Mouse (Mus musculus): ENCODE results near the gene Slc25a3. TPM values are rescaled to one million over a fixed set of nuclear protein-coding genes. Genes with fewer than 3 reads are reported as not detected.

Slc25a3 gene
- 602 and 803 TPM in 2 replicates for polyA plus RNA-seq (2016; fragmentation: Nextera tagmentation; extraction: Ambion mirVana)

- peak; percentile 98 for DNase-seq (ENCODE audit: low spot score)
- Histone ChIP-seq H3K36me3 (peaks cover 31% of the 10 kb centered on the region), H3K9me3 (no peaks in the 10 kb centered on the region), H3K27ac (peak within 1 kb of the TSS; percentile 100), H3K4me1 (peaks cover 24% of the 10 kb centered on the region), H3K27me3 (ENCODE audit: insufficient read depth, poor library complexity, severe bottlenecking) (no peaks in the 10 kb centered on the region), H3K4me3 (peak within 1 kb of the TSS; percentile 100)
- 13% methylated on average over 55 of the region's 59 CpGs for WGBS
Measured at GRCm38 (mm10) chr10:91123828-91124822, at the start of gene Slc25a3. Gene Slc25a3 (minus strand): TSS chr10:91124059.

GRCm38 (mm10) chr10:91172329-91173100 is 48.7 kb upstream of the Slc25a3 start:
- peak; percentile 41 for DNase-seq (ENCODE audit: low spot score)
- no peaks in the 10 kb centered on the region for H3K9me3 ChIP-seq
- peaks cover 16% of the 10 kb centered on the region for H3K4me1 ChIP-seq
- H3K4me3 ChIP-seq = peak overlapping the region; percentile 89
- peak overlapping the region; percentile 100 for H3K27ac ChIP-seq
- no peaks in the 10 kb centered on the region for H3K27me3 ChIP-seq (ENCODE audit: insufficient read depth, poor library complexity, severe bottlenecking)
- 78% methylated on average over 14 of the region's 14 CpGs for WGBS
- peaks cover 4% of the 10 kb centered on the region; the same call in 1 of the 2 replicates for H3K36me3 ChIP-seq

- Histone ChIP-seq H3K4me3 (peak overlapping the region; percentile 89), H3K36me3 (peaks cover 8% of the 10 kb centered on the region; the same call in 1 of the 2 replicates), H3K4me1 (peaks cover 18% of the 10 kb centered on the region; the same call in 1 of the 2 replicates), H3K9me3 (no peaks in the 10 kb centered on the region), H3K27ac (peak overlapping the region; percentile 100), H3K27me3 (ENCODE audit: insufficient read depth, poor library complexity, severe bottlenecking) (no peaks in the 10 kb centered on the region)
- DNase-seq (ENCODE audit: low spot score) = peak; percentile 98
- WGBS = under 1% methylated on average over 68 of the region's 68 CpGs
Measured at GRCm38 (mm10) chr10:91171455-91172328, 47.8 kb upstream of the Slc25a3 start.

- peak overlapping the region; percentile 89 for H3K4me3 ChIP-seq
- no peak for DNase-seq (ENCODE audit: low spot score)
- peak overlapping the region; percentile 100 for H3K27ac ChIP-seq
- no peaks in the 10 kb centered on the region for H3K27me3 ChIP-seq (ENCODE audit: insufficient read depth, poor library complexity, severe bottlenecking)
- no peaks in the 10 kb centered on the region for H3K9me3 ChIP-seq
- peaks cover 18% of the 10 kb centered on the region; the same call in 1 of the 2 replicates for H3K4me1 ChIP-seq
- WGBS = under 1% methylated on average over 57 of the region's 59 CpGs
- H3K36me3 ChIP-seq = peaks cover 8% of the 10 kb centered on the region; the same call in 1 of the 2 replicates
Measured at GRCm38 (mm10) chr10:91171041-91171440, 47.2 kb upstream of the Slc25a3 start.

GRCm38 (mm10) chr10:91170143-91170941 is 46.5 kb upstream of the Slc25a3 start:
- Histone ChIP-seq H3K9me3 (no peaks in the 10 kb centered on the region), H3K4me3 (peak overlapping the region; percentile 89), H3K4me1 (peaks cover 18% of the 10 kb centered on the region; the same call in 1 of the 2 replicates), H3K27ac (peak overlapping the region; percentile 100), H3K36me3 (peaks cover 15% of the 10 kb centered on the region), H3K27me3 (ENCODE audit: insufficient read depth, poor library complexity, severe bottlenecking) (no peaks in the 10 kb centered on the region)
- WGBS = under 1% methylated on average over 49 of the region's 50 CpGs
- peak; percentile 95 for DNase-seq (ENCODE audit: low spot score)

GRCm38 (mm10) chr10:91169414-91170065 is 45.7 kb upstream of the Slc25a3 start:
- no peaks in the 10 kb centered on the region for H3K9me3 ChIP-seq
- peak; percentile 57 for DNase-seq (ENCODE audit: low spot score)
- WGBS = 36% methylated on average over 17 of the region's 17 CpGs
- peaks cover 23% of the 10 kb centered on the region for H3K36me3 ChIP-seq
- no peaks in the 10 kb centered on the region for H3K27me3 ChIP-seq (ENCODE audit: insufficient read depth, poor library complexity, severe bottlenecking)
- peaks cover 18% of the 10 kb centered on the region; the same call in 1 of the 2 replicates for H3K4me1 ChIP-seq
- H3K4me3 ChIP-seq = peak overlapping the region; percentile 89
- H3K27ac ChIP-seq = peak overlapping the region; percentile 100

- H3K4me3 ChIP-seq = peak overlapping the region; percentile 89; the same call in 1 of the 2 replicates
- DNase-seq (ENCODE audit: low spot score) = peak; percentile 71
- peaks cover 18% of the 10 kb centered on the region; the same call in 1 of the 2 replicates for H3K4me1 ChIP-seq
- H3K36me3 ChIP-seq = peaks cover 44% of the 10 kb centered on the region
- WGBS = 41% methylated on average over 7 of the region's 7 CpGs
- peak overlapping the region; percentile 69; the same call in 1 of the 2 replicates for H3K27ac ChIP-seq
- H3K27me3 ChIP-seq (ENCODE audit: insufficient read depth, poor library complexity, severe bottlenecking) = no peaks in the 10 kb centered on the region
- H3K9me3 ChIP-seq = no peaks in the 10 kb centered on the region
Measured at GRCm38 (mm10) chr10:91167352-91167751, 43.5 kb upstream of the Slc25a3 start.

GRCm38 (mm10) chr10:91166890-91167289 is 43.0 kb upstream of the Slc25a3 start:
- peak overlapping the region; percentile 89 for H3K4me3 ChIP-seq
- peak overlapping the region; percentile 69; the same call in 1 of the 2 replicates for H3K27ac ChIP-seq
- H3K9me3 ChIP-seq = no peaks in the 10 kb centered on the region
- DNase-seq (ENCODE audit: low spot score) = peak; percentile 75
- no peaks in the 10 kb centered on the region for H3K27me3 ChIP-seq (ENCODE audit: insufficient read depth, poor library complexity, severe bottlenecking)
- peaks cover 49% of the 10 kb centered on the region for H3K36me3 ChIP-seq
- WGBS = 68% methylated on average over 5 of the region's 5 CpGs
- H3K4me1 ChIP-seq = peaks cover 18% of the 10 kb centered on the region; the same call in 1 of the 2 replicates

- Histone ChIP-seq H3K27me3 (ENCODE audit: insufficient read depth, poor library complexity, severe bottlenecking) (no peaks in the 10 kb centered on the region), H3K36me3 (peaks cover 59% of the 10 kb centered on the region), H3K4me3 (no peak overlapping the region), H3K4me1 (peaks cover 18% of the 10 kb centered on the region; the same call in 1 of the 2 replicates), H3K9me3 (no peaks in the 10 kb centered on the region), H3K27ac (no peak overlapping the region)
- no peak for DNase-seq (ENCODE audit: low spot score)
Measured at GRCm38 (mm10) chr10:91165850-91166249, 42.0 kb upstream of the Slc25a3 start.

GRCm38 (mm10) chr10:91164491-91164890 is 40.6 kb upstream of the Slc25a3 start:
- Histone ChIP-seq H3K27me3 (ENCODE audit: insufficient read depth, poor library complexity, severe bottlenecking) (no peaks in the 10 kb centered on the region), H3K36me3 (peaks cover 73% of the 10 kb centered on the region), H3K4me1 (peaks cover 18% of the 10 kb centered on the region; the same call in 1 of the 2 replicates), H3K27ac (no peak overlapping the region), H3K9me3 (no peaks in the 10 kb centered on the region), H3K4me3 (no peak overlapping the region)
- peak; percentile 20 for DNase-seq (ENCODE audit: low spot score)
- 85% methylated on average over 3 of the region's 3 CpGs for WGBS

Data from heart, embryonic 10.5 days (tissue).